Mouse (Mus musculus) thymus, adult 2 months (tissue): Measurements from ENCODE around the gene Macrod2. TPM values are rescaled to one million over a fixed set of nuclear protein-coding genes. Genes with fewer than 3 reads are reported as not detected.

ENCODE experiments used
- DNase-seq: peaks from one replicate; pipeline ENCODE4 v3.0.0; 2021
- H3K27ac ChIP-seq: fragments of 200-500 bp; 2 replicates; pipeline ENCODE4 v1.5.1; 2012; ENCODE audit warnings: low read length, control low read depth; ENCODE audit not compliant: control insufficient read depth, insufficient read depth
- H3K27me3 ChIP-seq: fragments of 200-500 bp; 2 replicates; pipeline ENCODE4 v1.6.1; 2012; ENCODE audit warnings: mild to moderate bottlenecking, low read length, moderate library complexity, mixed read lengths; ENCODE audit not compliant: control insufficient read depth, insufficient read depth
- H3K36me3 ChIP-seq: fragments of 200-500 bp; 2 replicates; pipeline ENCODE4 v1.6.1; 2012; ENCODE audit warnings: mild to moderate bottlenecking, low read length, moderate library complexity; ENCODE audit not compliant: control insufficient read depth, insufficient read depth
- H3K4me1 ChIP-seq: fragments of 200-500 bp; replicated peaks from 2 replicates; pipeline ENCODE4 v1.6.1; 2012; ENCODE audit warnings: low read length; ENCODE audit not compliant: control insufficient read depth, insufficient read depth
- H3K4me3 ChIP-seq: fragments of 200-500 bp; 2 replicates; pipeline ENCODE4 v1.5.1; 2012; ENCODE audit warnings: mild to moderate bottlenecking, low read length, control low read depth, moderate library complexity; ENCODE audit not compliant: control insufficient read depth, insufficient read depth
- CTCF ChIP-seq: fragments of 200-500 bp; IDR thresholded peaks from 2 replicates; pipeline ENCODE4 v1.5.1; 2012; ENCODE audit warnings: mild to moderate bottlenecking, control low read depth, low read length, moderate library complexity, borderline replicate concordance; ENCODE audit not compliant: control insufficient read depth, poor library complexity, insufficient read depth; ENCODE audit errors: extremely low read depth
- POLR2A ChIP-seq: fragments of 200-500 bp; IDR thresholded peaks from 2 replicates; pipeline ENCODE4 v1.6.1; 2012; ENCODE audit warnings: mild to moderate bottlenecking, low read length, control low read depth, moderate library complexity; ENCODE audit not compliant: control insufficient read depth, poor library complexity, insufficient read depth; ENCODE audit errors: extremely low read depth
- WGBS: fragments of 180-500 bp; shearing (Covaris S2); methylation state at CpG from one replicate; pipeline ENCODE4 v1.1.7; 2018; 5-methylcytosine and 5-hydroxymethylcytosine counted together
- polyA plus RNA-seq: library from polyadenylated mRNA; depleted of rRNA; stranded (reverse); fragments of >200 nt; gene quantifications from 2 replicates; pipeline ENCODE4 v1.2.3, GENCODE M21; 2012

Macrod2 gene
- polyA plus RNA-seq, 1 experiment: 2.3 TPM

DNA sequence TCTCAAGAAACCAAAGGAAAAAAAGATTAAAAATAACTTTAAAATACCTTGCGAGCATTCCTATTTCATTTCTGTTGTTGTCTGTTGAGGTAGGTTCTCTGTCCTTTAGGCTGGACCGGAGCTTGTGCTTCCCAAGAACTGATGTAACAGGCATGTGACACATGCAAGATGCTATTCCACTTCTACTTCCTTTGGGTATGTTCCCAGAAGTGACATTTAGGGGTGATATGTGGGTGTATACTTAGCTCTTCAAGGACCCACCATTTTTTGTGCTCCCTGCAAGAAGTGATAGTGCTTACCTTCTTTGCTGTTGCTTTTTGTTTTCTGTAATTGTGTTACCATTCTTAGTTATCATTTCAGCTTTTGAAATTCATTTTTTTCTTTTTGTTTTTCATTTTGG, 126.4 kb downstream of the Macrod2 start:
- Histone ChIP-seq H3K4me3 (no peak overlapping the region), H3K4me1 (no peaks in the 10 kb centered on the region), H3K27ac (no peak overlapping the region), H3K27me3 (no peaks in the 10 kb centered on the region), H3K36me3 (no peaks in the 10 kb centered on the region)
- 93% methylated on average over 2 of the region's 2 CpGs for WGBS
- no peak for DNase-seq
- TF ChIP-seq POLR2A: no peak
- no peak for TF ChIP-seq CTCF

DNA sequence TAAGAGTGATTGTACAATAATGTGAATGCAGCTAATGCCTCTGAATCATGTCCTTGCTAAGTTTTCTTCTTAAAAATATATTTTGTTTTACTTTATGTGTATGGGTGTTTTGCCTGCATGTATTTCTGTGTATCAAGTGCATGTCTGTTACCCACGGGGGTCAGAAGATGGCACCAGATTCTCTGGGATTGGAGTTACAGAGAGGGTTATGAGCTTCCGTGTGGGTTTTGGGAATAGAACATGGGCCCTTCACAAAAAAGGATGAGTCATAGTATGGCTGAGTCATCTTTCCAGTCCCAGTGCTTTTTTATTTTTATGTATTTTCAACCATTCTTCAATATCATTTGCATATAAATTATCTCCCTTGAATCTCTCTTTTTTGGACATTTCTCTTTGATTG, 135.1 kb downstream of the Macrod2 start:
- no peak for DNase-seq
- H3K4me1 ChIP-seq: no peaks in the 10 kb centered on the region

DNA sequence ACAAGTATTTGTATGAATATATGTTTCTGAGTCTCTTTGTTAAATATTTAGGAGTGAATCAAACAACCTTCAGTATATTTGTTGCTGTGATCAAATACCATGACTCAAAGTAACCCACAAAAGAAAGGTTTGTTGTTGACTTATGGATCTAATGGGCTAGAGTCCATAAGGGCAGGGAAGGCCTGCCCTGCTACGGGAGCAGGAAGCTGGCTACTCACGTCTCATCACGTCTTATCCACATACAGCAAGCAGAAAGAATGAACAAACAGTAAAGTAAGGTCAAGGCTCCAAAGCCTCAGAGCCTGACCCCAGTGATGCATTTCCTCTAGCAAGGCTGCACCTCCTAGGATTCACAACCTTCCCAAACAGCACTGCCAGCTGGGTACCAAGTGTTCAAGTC, 136.9 kb downstream of the Macrod2 start:
- no peak for DNase-seq
- WGBS: 95% methylated on average over 3 of the region's 3 CpGs
- no peaks in the 10 kb centered on the region for H3K36me3 ChIP-seq
- no peaks in the 10 kb centered on the region for H3K27me3 ChIP-seq
- H3K4me3 ChIP-seq: no peak overlapping the region
- no peak for TF ChIP-seq POLR2A
- TF ChIP-seq CTCF: no peak
- H3K4me1 ChIP-seq: no peaks in the 10 kb centered on the region
- H3K27ac ChIP-seq: no peak overlapping the region

More for the DNA sequence above, 135.1 kb downstream of the Macrod2 start:
- WGBS: 88% methylated on average over 2 of the region's 2 CpGs
- Histone ChIP-seq H3K27me3 (no peaks in the 10 kb centered on the region), H3K4me3 (no peak overlapping the region), H3K36me3 (no peaks in the 10 kb centered on the region), H3K27ac (no peak overlapping the region)
- TF ChIP-seq CTCF (no peak), POLR2A (no peak)

DNA sequence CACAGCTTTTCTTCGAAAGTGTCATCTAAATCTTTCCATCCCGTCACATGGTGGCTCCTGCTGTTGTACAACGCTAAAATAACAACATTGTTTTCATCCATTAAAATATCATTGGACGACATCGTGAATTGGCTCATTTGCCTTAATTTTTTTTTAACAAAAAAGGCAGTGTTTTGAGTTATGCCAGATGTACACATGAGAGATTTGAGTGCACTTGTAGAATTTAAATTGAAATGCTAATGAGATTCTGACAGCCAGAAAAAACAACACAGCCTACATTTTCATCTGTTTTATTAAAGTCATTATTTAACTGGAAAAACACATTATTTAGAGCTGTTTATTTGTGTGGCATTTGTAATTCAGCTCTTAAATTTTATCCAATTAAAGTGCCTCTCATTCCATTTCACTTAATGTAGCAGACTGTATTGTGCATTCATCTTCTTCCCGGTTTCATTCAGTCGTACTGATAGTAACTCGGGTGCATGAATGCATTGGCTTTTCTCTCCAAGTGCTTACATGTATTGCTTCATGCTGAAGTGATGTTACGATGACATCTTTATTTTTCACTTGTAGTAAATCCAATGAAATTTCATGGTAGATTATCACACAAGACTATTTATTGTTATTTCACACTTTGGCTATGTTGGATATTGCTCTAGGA, 137.9 kb downstream of the Macrod2 start:
- 94% methylated on average over 9 of the region's 9 CpGs for WGBS

DNA sequence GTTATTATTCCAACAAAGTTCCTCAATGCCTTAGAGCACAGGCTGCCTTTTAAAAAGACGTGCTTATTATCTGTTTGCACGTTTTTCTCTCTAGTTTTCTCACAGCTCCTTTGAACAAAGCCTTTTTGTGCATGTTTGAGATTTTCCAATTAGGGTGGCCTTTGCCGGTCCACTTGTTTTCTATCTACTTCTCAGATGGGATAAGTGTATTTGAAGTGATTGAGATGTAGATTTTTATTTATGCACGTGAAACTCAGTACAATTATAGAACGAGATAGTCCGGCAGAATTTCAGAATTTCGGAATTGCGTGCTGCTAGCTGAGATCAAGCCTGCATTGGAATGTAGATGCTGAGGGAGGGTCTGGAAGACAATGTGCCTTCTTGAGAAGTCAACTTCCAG, 138.5 kb downstream of the Macrod2 start:
- no peak for TF ChIP-seq POLR2A
- no peak for TF ChIP-seq CTCF
- DNase-seq: no peak
- H3K4me1 ChIP-seq: no peaks in the 10 kb centered on the region
- H3K27me3 ChIP-seq: no peaks in the 10 kb centered on the region
- WGBS: 95% methylated on average over 8 of the region's 8 CpGs
- H3K36me3 ChIP-seq: no peaks in the 10 kb centered on the region
- H3K4me3 ChIP-seq: no peak overlapping the region
- H3K27ac ChIP-seq: no peak overlapping the region

More for the DNA sequence above, 137.9 kb downstream of the Macrod2 start:
- H3K4me1 ChIP-seq: no peaks in the 10 kb centered on the region
- TF ChIP-seq POLR2A (no peak), CTCF (no peak)
- H3K36me3 ChIP-seq: no peaks in the 10 kb centered on the region
- no peak for DNase-seq
- H3K27ac ChIP-seq: no peak overlapping the region
- H3K27me3 ChIP-seq: no peaks in the 10 kb centered on the region
- H3K4me3 ChIP-seq: no peak overlapping the region

DNA sequence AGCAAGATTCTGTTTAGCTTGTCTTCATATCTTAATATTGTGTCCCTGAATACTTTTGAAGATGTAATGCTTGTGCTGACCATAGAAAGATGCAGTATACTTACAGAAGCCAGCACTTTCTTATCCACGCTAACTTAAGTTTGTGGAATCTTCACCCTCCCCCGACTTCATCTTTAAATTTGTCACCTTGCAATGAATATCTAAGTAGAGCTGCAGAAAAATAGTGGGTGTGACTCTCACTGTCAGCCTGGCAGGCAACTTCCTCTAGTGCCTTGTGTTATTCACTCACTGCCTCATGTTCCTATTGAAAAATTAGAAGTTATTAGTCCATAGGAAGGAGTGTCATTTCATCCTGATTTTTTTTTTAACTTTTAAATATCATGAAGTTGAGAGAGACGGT, 139.5 kb downstream of the Macrod2 start:
- WGBS: 86% methylated on average over 3 of the region's 3 CpGs
- no peak overlapping the region for H3K4me3 ChIP-seq

GRCm38 (mm10) chr2:140535832-140536571, 140.9 kb downstream of the Macrod2 start:
- no peak for TF ChIP-seq CTCF
- TF ChIP-seq POLR2A: no peak
- H3K4me3 ChIP-seq: no peak overlapping the region
- 93% methylated on average over 5 of the region's 5 CpGs for WGBS
- no peaks in the 10 kb centered on the region for H3K4me1 ChIP-seq
- no peaks in the 10 kb centered on the region for H3K27me3 ChIP-seq
- H3K36me3 ChIP-seq: no peaks in the 10 kb centered on the region
- DNase-seq: no peak
- H3K27ac ChIP-seq: no peak overlapping the region

More for the DNA sequence above, 139.5 kb downstream of the Macrod2 start:
- Histone ChIP-seq H3K4me1 (no peaks in the 10 kb centered on the region), H3K27ac (no peak overlapping the region), H3K36me3 (no peaks in the 10 kb centered on the region), H3K27me3 (no peaks in the 10 kb centered on the region)
- no peak for DNase-seq
- no peak for TF ChIP-seq CTCF
- no peak for TF ChIP-seq POLR2A
